In the genomic region with DNA sequence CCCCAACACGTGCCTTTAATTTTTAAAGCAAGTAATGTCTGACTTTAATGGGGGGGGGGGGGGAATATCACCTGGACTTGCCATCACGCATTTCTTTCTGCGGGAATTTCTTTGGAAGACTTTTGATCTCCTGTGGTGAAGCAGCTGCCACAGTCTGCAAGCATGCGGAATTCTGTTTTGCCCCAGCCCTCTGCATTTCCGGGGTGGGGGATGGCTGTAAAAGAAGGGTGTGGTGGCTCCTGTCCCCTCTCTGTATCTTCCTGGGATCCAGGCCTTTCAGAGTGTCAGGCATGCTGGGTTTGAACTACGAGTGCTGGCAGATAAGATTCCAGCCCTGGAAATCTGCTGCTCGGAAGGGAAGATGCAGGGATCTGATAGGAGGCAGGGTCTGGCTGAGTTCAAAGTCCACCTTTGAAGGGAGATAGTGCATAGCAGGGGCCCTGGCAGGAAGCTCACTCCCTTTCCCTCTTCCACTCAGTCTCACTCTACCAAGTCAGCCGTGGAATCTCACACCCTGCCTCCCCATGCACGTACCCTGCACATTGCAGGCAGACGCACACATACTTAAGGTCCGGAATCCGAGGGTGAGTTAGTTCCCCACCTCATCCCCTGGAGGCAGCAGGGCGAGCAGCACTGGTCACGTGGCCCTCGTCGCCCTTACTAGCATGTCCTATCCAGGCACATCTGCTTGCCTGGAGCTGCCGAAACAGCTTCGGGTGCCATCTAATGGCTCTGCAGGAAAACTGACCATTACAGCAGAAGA, we compare ENCODE assay signal across 8 mouse cellular contexts. TPM values are rescaled to one million over a fixed set of nuclear protein-coding genes. Genes with fewer than 3 reads are reported as not detected.
DNase-seq lines count a peak whose midpoint lies in the region; ATAC-seq lines count a peak whose summit lies in the region.

No protein-coding gene starts in this region.

- H3K27me3 ChIP-seq in forebrain, embryonic 10.5 days (ENCODE audit: poor library complexity, severe bottlenecking), result peaks cover 19% of the 10 kb centered on the region
- H3K27me3 ChIP-seq in forebrain, embryonic 16.5 days (replicated peaks; ENCODE audit: control insufficient read depth, insufficient read depth, low read length), result no peaks in the 10 kb centered on the region
- H3K27me3 ChIP-seq in neural tube, embryonic 12.5 days (replicated peaks), result peaks cover 4% of the 10 kb centered on the region; the same call in 1 of the 2 replicates

- WGBS in forebrain, embryonic 10.5 days, result 10% methylated on average over 18 of the region's 18 CpGs
- 16% methylated on average over 18 of the region's 18 CpGs for WGBS in forebrain, embryonic 16.5 days
- 7% methylated on average over 18 of the region's 18 CpGs for WGBS in neural tube, embryonic 12.5 days

- no peak overlapping the region for H3K9ac ChIP-seq in forebrain, embryonic 16.5 days (replicated peaks; ENCODE audit: low read depth, low read length)
- H3K9ac ChIP-seq in neural tube, embryonic 12.5 days, result no peak overlapping the region

- no peak overlapping the region for H3K4me2 ChIP-seq in forebrain, embryonic 16.5 days (ENCODE audit: low read length)
- H3K4me2 ChIP-seq in neural tube, embryonic 12.5 days (replicated peaks), result peak overlapping the region; percentile 38

- ATAC-seq in forebrain, embryonic 16.5 days, result no peak
- ATAC-seq in neural tube, embryonic 12.5 days (ENCODE audit: low FRiP score, low read depth), result peak; percentile 64; the same call in 1 of the 2 replicates
- no peak for ATAC-seq in inflammation-experienced regulatory T-cells, adult 6 months

- no peaks in the 10 kb centered on the region for H3K36me3 ChIP-seq in forebrain, embryonic 10.5 days (replicated peaks)
- no peaks in the 10 kb centered on the region for H3K36me3 ChIP-seq in forebrain, embryonic 16.5 days (ENCODE audit: control insufficient read depth, insufficient read depth)
- H3K36me3 ChIP-seq in neural tube, embryonic 12.5 days, result no peaks in the 10 kb centered on the region

- peak overlapping the region; percentile 59 for H3K27ac ChIP-seq in forebrain, embryonic 10.5 days
- no peak overlapping the region for H3K27ac ChIP-seq in forebrain, embryonic 16.5 days (ENCODE audit: low read length)
- H3K27ac ChIP-seq in neural tube, embryonic 12.5 days, result no peak overlapping the region

- DNase-seq in forebrain, embryonic 10.5 days (ENCODE audit: extremely low spot score, low spot score), result peak; percentile 53
- peak; percentile 57 to 66 for DNase-seq in adrenal gland, postnatal 36 days
- peak; percentile 74 to 80 for DNase-seq in heart, adult 18-20 months
- DNase-seq in kidney, adult 11 months, result peak; percentile 58
- DNase-seq in lung, adult 18-20 months, result peak; percentile 64 to 70

- no peaks in the 10 kb centered on the region for H3K9me3 ChIP-seq in forebrain, embryonic 10.5 days
- H3K9me3 ChIP-seq in forebrain, embryonic 16.5 days (ENCODE audit: control insufficient read depth, low read length), result no peaks in the 10 kb centered on the region
- no peaks in the 10 kb centered on the region for H3K9me3 ChIP-seq in neural tube, embryonic 12.5 days

- H3K4me3 ChIP-seq in forebrain, embryonic 10.5 days, result peak overlapping the region; percentile 19; the same call in 1 of the 2 replicates
- H3K4me3 ChIP-seq in forebrain, embryonic 16.5 days (replicated peaks; ENCODE audit: low read length), result no peak overlapping the region
- H3K4me3 ChIP-seq in neural tube, embryonic 12.5 days, result no peak overlapping the region

- H3K4me1 ChIP-seq in forebrain, embryonic 10.5 days, result peaks cover 19% of the 10 kb centered on the region
- peaks cover 4% of the 10 kb centered on the region for H3K4me1 ChIP-seq in forebrain, embryonic 16.5 days (replicated peaks; ENCODE audit: control insufficient read depth, insufficient read depth, low read length)
- H3K4me1 ChIP-seq in neural tube, embryonic 12.5 days, result peaks cover 11% of the 10 kb centered on the region

RNA-seq across cellular contexts. Expression of a gene that starts 13.7 kb away (rescaled TPM):
- polyA plus RNA-seq in forebrain, embryonic 10.5 days (2016; fragmentation: Nextera tagmentation; extraction: Ambion mirVana), result 3.7 and 3.8 TPM in 2 replicates
- 5.9 and 7.7 TPM in 2 replicates for polyA plus RNA-seq in forebrain, embryonic 16.5 days (2015; fragmentation: Nextera tagmentation; extraction: Ambion mirVana)
- 10 to 100 TPM in 1 of 2 experiments, 1 to 10 TPM in 1; 9.8 to 15.6 TPM for total RNA-seq in adrenal gland, postnatal 36 days (2021)
- 10 to 100 TPM in 1 of 2 experiments, 1 to 10 TPM in 1; 8.8 to 11.3 TPM for total RNA-seq in heart, adult 18-20 months (2021)
- polyA plus RNA-seq in neural tube, embryonic 12.5 days (2016; fragmentation: Nextera tagmentation; extraction: Ambion mirVana), result 4.9 and 5.3 TPM in 2 replicates
- 1 to 10 TPM; 1.9 to 3.4 (median 2.1) TPM for polyA plus RNA-seq in inflammation-experienced regulatory T-cells, adult 6 months (2017; shearing (Covaris generic))

RNA-seq across cellular contexts. Expression of a gene that starts 21.5 kb away (rescaled TPM):
- polyA plus RNA-seq in forebrain, embryonic 10.5 days (2016; fragmentation: Nextera tagmentation; extraction: Ambion mirVana), result 0.21 and 0.30 TPM in 2 replicates
- polyA plus RNA-seq in forebrain, embryonic 16.5 days (2015; fragmentation: Nextera tagmentation; extraction: Ambion mirVana), result 1.3 and 2.3 TPM in 2 replicates
- 1 to 10 TPM; 3.3 to 3.9 TPM for total RNA-seq in adrenal gland, postnatal 36 days (2021)
- under 1 TPM; 0.51 to 0.92 TPM for total RNA-seq in heart, adult 18-20 months (2021)
- 1.2 and 2.0 TPM in 2 replicates for polyA plus RNA-seq in neural tube, embryonic 12.5 days (2016; fragmentation: Nextera tagmentation; extraction: Ambion mirVana)
- 1 to 10 TPM in 1 of 3 experiments, under 1 TPM in 1, not detected in 1; 0.91 to 3.4 TPM for polyA plus RNA-seq in inflammation-experienced regulatory T-cells, adult 6 months (2017; shearing (Covaris generic))

RNA-seq across cellular contexts. Expression of a gene that starts 21.8 kb away (rescaled TPM):
- 5.1 and 7.1 TPM in 2 replicates for polyA plus RNA-seq in forebrain, embryonic 10.5 days (2016; fragmentation: Nextera tagmentation; extraction: Ambion mirVana)
- polyA plus RNA-seq in forebrain, embryonic 16.5 days (2015; fragmentation: Nextera tagmentation; extraction: Ambion mirVana), result 3.6 and 4.6 TPM in 2 replicates
- 1 to 10 TPM; 6.9 to 8.1 TPM for total RNA-seq in adrenal gland, postnatal 36 days (2021)
- total RNA-seq in heart, adult 18-20 months (2021), result 10 to 100 TPM; 13.6 to 16.2 TPM
- polyA plus RNA-seq in neural tube, embryonic 12.5 days (2016; fragmentation: Nextera tagmentation; extraction: Ambion mirVana), result 3.9 and 5.3 TPM in 2 replicates
- polyA plus RNA-seq in inflammation-experienced regulatory T-cells, adult 6 months (2017; shearing (Covaris generic)), result 1 to 10 TPM in 2 of 3 experiments, under 1 TPM in 1; 0.77 to 4.3 (median 3.2) TPM
